Mouse (Mus musculus) stomach, postnatal 0 days (tissue): ENCODE measurements around the gene Pkd1l2. TPM values are rescaled to one million over a fixed set of nuclear protein-coding genes. Genes with fewer than 3 reads are reported as not detected.

Experiments
- ATAC-seq: fragments of 200-750 bp; cut with Nextera tagmentation; 2 replicates; pipeline ENCODE4 v1.8.0; 2017; ENCODE audit not compliant: low FRiP score, low TSS enrichment
- DNase-seq: peaks from one replicate; pipeline ENCODE4 v3.0.0-alpha.2; 2016; ENCODE audit warnings: low spot score
- H3K27ac ChIP-seq: fragments of 300-500 bp; sonication (generic); replicated peaks from 2 replicates; pipeline ENCODE4 v1.5.1; 2014; ENCODE audit warnings: mild to moderate bottlenecking, control low read depth
- H3K27me3 ChIP-seq: fragments of 300-500 bp; sonication (generic); 2 replicates; pipeline ENCODE4 v1.6.1; 2014; ENCODE audit warnings: low read length; ENCODE audit not compliant: control insufficient read depth, insufficient read depth
- H3K36me3 ChIP-seq: fragments of 300-500 bp; sonication (generic); 2 replicates; pipeline ENCODE4 v1.6.1; 2014; ENCODE audit warnings: low read length, mixed read lengths; ENCODE audit not compliant: control insufficient read depth, insufficient read depth
- H3K4me1 ChIP-seq: fragments of 300-500 bp; sonication (generic); replicated peaks from 2 replicates; pipeline ENCODE4 v1.6.1; 2014; ENCODE audit warnings: antibody characterized with exemption; ENCODE audit not compliant: control insufficient read depth, insufficient read depth
- H3K4me2 ChIP-seq: fragments of 300-500 bp; sonication (generic); replicated peaks from 2 replicates; pipeline ENCODE4 v1.6.1; 2014; ENCODE audit warnings: low read depth, mild to moderate bottlenecking, control low read depth, moderate library complexity
- H3K4me3 ChIP-seq: fragments of 300-500 bp; sonication (generic); 2 replicates; pipeline ENCODE4 v1.5.1; 2014; ENCODE audit warnings: low read depth, low read length, control low read depth
- H3K9ac ChIP-seq: fragments of 300-500 bp; sonication (generic); 2 replicates; pipeline ENCODE4 v1.6.1; 2014; ENCODE audit warnings: mild to moderate bottlenecking, low read length, control low read depth, mixed read lengths
- H3K9me3 ChIP-seq: fragments of 300-500 bp; sonication (generic); 2 replicates; pipeline ENCODE4 v1.6.1; 2016; ENCODE audit warnings: low read length; ENCODE audit not compliant: control insufficient read depth
- CTCF ChIP-seq: IDR thresholded peaks from 2 replicates; pipeline ENCODE4 v1.5.1; 2016; ENCODE audit warnings: antibody characterized with exemption, low read depth, mild to moderate bottlenecking, moderate library complexity
- EP300 ChIP-seq: optimal IDR thresholded peaks from 2 replicates; pipeline ENCODE3; 2016; ENCODE audit warnings: antibody characterized with exemption
- WGBS: fragments of 180-500 bp; shearing (Covaris S2); extraction: QIAGEN DNeasy Blood & Tissue Kit; methylation state at CpG from one replicate; pipeline ENCODE4 v1.1.7; 2014; 5-methylcytosine and 5-hydroxymethylcytosine counted together
- polyA plus RNA-seq: library from polyadenylated mRNA; unstranded; fragments of >200 nt; fragmentation: Nextera tagmentation; extraction: Ambion mirVana; gene quantifications from 2 replicates; pipeline ENCODE4 v1.2.1, GENCODE M21; 2015

Gene Pkd1l2
- polyA plus RNA-seq, 1 experiment from 2014 or later: not detected

DNA sequence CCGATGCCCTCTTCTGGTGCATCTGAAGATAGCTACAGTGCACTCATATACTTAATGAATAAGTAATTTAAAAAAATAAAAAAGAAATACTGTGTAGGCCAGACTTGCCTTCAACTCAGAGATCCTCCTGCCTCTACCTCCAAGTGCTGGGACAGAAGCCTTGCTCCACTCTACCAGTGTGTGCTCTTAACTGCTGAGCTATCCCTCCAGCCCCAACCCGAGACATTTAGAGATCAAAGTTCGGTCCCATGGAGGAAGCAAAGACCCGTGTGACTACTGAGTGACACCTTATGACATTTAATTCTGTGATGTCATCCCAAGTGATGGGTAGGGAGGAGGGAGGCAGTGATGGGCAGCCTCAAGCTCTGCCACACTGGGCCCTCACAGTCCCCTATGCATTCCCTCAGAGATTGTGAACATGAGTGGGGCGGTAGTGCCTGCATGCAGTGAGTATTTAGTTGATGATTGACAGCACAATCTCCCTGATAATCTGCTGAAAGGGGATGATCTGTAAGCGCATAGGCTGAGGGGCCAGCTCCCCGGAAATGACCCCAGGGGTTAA, 44.8 kb downstream of the Pkd1l2 start:
- 84% methylated on average over 7 of the region's 7 CpGs for WGBS
- ATAC-seq: no peak
- TF ChIP-seq CTCF (no peak), EP300 (no peak)

DNA sequence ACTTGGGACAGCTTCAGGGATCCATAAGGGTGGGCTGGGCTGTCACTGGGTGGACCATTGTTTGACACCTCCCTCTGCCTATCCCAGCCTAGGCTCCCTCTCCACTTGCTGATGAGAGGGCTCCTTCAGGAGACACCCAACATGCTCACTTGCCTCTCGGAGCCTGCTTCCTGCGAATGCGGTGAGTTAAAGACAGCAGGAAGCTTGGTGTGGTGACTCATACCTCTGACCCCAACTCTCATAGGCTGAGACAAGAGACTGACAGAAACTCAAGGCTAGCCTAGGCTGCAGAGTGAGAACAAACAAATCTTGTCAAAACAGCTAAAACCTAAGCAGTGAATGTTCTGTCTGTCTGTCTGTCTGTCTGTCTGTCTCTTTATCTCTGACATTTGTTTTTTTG, 48.9 kb downstream of the Pkd1l2 start:
- H3K4me2 ChIP-seq: no peak overlapping the region
- no peaks in the 10 kb centered on the region for H3K9me3 ChIP-seq
- TF ChIP-seq CTCF (no peak), EP300 (no peak)
- no peak overlapping the region for H3K9ac ChIP-seq
- H3K4me3 ChIP-seq: no peak overlapping the region
- no peaks in the 10 kb centered on the region for H3K36me3 ChIP-seq
- DNase-seq (no peak), ATAC-seq (no peak)
- WGBS: 64% methylated on average over 3 of the region's 3 CpGs
- no peaks in the 10 kb centered on the region for H3K4me1 ChIP-seq
- no peaks in the 10 kb centered on the region for H3K27me3 ChIP-seq
- H3K27ac ChIP-seq: no peak overlapping the region

More for the DNA sequence above, 44.8 kb downstream of the Pkd1l2 start:
- Histone ChIP-seq H3K27me3 (no peaks in the 10 kb centered on the region), H3K9me3 (no peaks in the 10 kb centered on the region), H3K36me3 (no peaks in the 10 kb centered on the region), H3K4me1 (no peaks in the 10 kb centered on the region), H3K4me3 (no peak overlapping the region), H3K4me2 (no peak overlapping the region), H3K27ac (no peak overlapping the region), H3K9ac (no peak overlapping the region)
- no peak for DNase-seq

- DNase-seq (no peak), ATAC-seq (no peak)
- Histone ChIP-seq H3K4me1 (no peaks in the 10 kb centered on the region), H3K36me3 (no peaks in the 10 kb centered on the region), H3K9me3 (no peaks in the 10 kb centered on the region), H3K27ac (no peak overlapping the region), H3K4me3 (no peak overlapping the region), H3K27me3 (no peaks in the 10 kb centered on the region), H3K9ac (no peak overlapping the region), H3K4me2 (no peak overlapping the region)
- 79% methylated on average over 8 of the region's 8 CpGs for WGBS
- TF ChIP-seq CTCF (no peak), EP300 (no peak)
Measured at GRCm38 (mm10) chr8:117032609-117033008, 49.6 kb downstream of the Pkd1l2 start.

DNA sequence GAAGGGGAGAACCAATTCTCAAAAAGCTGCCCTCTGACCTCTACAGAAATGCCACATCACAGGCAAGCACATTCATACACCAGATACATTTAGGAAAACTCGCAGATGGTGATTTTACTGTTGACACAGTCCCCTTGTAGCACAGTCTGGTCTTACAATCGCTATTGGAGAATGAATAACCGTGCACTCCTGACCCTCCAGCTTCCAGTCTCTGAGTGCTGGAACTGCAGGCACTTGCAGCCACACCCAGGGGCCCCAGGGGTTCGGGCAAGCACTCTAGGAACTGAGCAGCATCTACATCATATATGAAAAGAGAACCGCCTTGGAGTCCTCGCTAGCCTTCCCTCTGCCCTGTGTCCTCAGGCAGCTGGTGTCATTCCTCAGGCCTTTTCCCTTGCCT, 50.8 kb downstream of the Pkd1l2 start:
- no peaks in the 10 kb centered on the region for H3K36me3 ChIP-seq
- TF ChIP-seq CTCF (no peak), EP300 (no peak)
- no peaks in the 10 kb centered on the region for H3K9me3 ChIP-seq
- H3K9ac ChIP-seq: no peak overlapping the region
- H3K4me1 ChIP-seq: no peaks in the 10 kb centered on the region
- no peak overlapping the region for H3K4me2 ChIP-seq
- no peaks in the 10 kb centered on the region for H3K27me3 ChIP-seq
- ATAC-seq: no peak
- DNase-seq: peak; percentile 23
- H3K27ac ChIP-seq: no peak overlapping the region
- WGBS: 39% methylated on average over 6 of the region's 6 CpGs
- no peak overlapping the region for H3K4me3 ChIP-seq

DNA sequence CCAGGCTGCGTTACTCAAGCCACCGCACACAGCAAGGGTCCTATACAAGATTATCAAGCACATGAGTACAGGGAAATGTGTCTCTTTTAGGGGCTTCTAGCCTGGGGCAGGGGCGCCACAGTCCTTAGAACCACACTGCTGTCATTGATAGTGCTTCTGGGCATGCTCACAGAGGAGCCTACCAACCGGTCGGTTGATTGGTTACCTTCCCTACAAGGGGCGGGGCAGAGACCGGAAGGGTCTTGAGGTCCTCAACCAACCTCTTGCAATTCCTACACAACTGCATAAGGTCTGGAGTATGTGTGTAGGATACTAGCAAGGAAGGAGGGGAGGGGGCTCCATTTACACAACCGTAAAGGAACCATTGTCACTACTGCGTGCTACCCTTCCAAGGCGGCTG, 53.6 kb downstream of the Pkd1l2 start:
- Histone ChIP-seq H3K4me2 (no peak overlapping the region), H3K4me3 (no peak overlapping the region), H3K36me3 (no peaks in the 10 kb centered on the region), H3K9me3 (no peaks in the 10 kb centered on the region), H3K9ac (no peak overlapping the region), H3K27me3 (no peaks in the 10 kb centered on the region), H3K27ac (no peak overlapping the region), H3K4me1 (no peaks in the 10 kb centered on the region)
- TF ChIP-seq EP300 (no peak), CTCF (no peak)
- DNase-seq (no peak), ATAC-seq (no peak)
- 94% methylated on average over 10 of the region's 10 CpGs for WGBS

DNA sequence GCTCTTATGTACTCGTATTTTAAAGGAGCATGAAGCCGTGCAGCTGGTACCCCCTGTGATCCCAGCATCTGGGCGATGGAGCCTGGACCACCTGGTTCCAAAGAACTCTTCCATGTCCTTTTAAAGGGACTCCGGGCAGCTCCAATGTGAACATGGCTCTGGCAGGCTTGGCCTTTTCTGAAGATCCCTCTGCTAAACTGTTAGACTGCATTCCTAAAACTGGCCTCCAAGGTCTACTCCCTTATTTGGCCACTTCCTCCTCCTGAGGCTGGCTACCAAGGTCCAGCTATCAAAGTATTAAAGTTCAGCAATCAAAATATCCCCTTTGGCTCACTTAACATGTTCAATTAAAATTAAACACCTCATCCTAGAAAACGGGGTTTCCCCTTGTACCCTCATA, 54.6 kb downstream of the Pkd1l2 start:
- ATAC-seq: no peak
- Histone ChIP-seq H3K27ac (no peak overlapping the region), H3K27me3 (no peaks in the 10 kb centered on the region), H3K4me2 (no peak overlapping the region), H3K9me3 (no peaks in the 10 kb centered on the region), H3K9ac (no peak overlapping the region), H3K4me1 (no peaks in the 10 kb centered on the region), H3K4me3 (no peak overlapping the region), H3K36me3 (no peaks in the 10 kb centered on the region)
- TF ChIP-seq CTCF (no peak), EP300 (no peak)
- DNase-seq: no peak
- WGBS: 86% methylated on average over 5 of the region's 5 CpGs
